Mouse (Mus musculus) urinary bladder, adult 18-20 months (tissue): ENCODE measurements around the gene Dnajc8.
"Not testable (repeated sequence)": the region's sequence is repeated elsewhere in the genome, so short reads cannot be mapped to it uniquely, and the experiment has no call there.

Experiments
- DNase-seq, 2 experiments: peaks; one replicate each; pipeline ENCODE4 v3.0.0; 2022; ENCODE audit warnings: low spot score in 2 of 2, mixed read lengths in 2 of 2

The Dnajc8 gene

GRCm38 (mm10) chr4:132515369-132516155 is 19.8 kb upstream of the Dnajc8 start:
- DNase-seq: peak in 1 of 2 experiments; percentile 91

- no peak for DNase-seq
These were observed 17.3 kb upstream of the Dnajc8 start for GRCm38 (mm10) chr4:132518066-132518465.

GRCm38 (mm10) chr4:132519188-132519587 is 16.2 kb upstream of the Dnajc8 start:
- DNase-seq: no peak

- no peak for DNase-seq
These were observed 11.0 kb upstream of the Dnajc8 start for GRCm38 (mm10) chr4:132524321-132524741.

- DNase-seq: peak in 1 of 2 experiments; percentile 25
These were observed 10.5 kb upstream of the Dnajc8 start for GRCm38 (mm10) chr4:132524808-132525207.

GRCm38 (mm10) chr4:132526678-132527077 is 8.7 kb upstream of the Dnajc8 start:
- no peak for DNase-seq

- no peak for DNase-seq
These were observed 7.3 kb upstream of the Dnajc8 start for GRCm38 (mm10) chr4:132527917-132528522.

- no peak for DNase-seq
These were observed 6.0 kb upstream of the Dnajc8 start for GRCm38 (mm10) chr4:132529344-132529743.

- DNase-seq: no peak
These were observed 5.1 kb upstream of the Dnajc8 start for GRCm38 (mm10) chr4:132530033-132530804.

- no peak for DNase-seq
These were observed 2.9 kb upstream of the Dnajc8 start for GRCm38 (mm10) chr4:132532496-132532895.

GRCm38 (mm10) chr4:132532981-132533916 is 2.1 kb upstream of the Dnajc8 start, which contains the start of gene Atpif1:
TSS of gene Atpif1 (minus strand) at chr4:132533659.
- DNase-seq: peak; percentile 71 to 88

GRCm38 (mm10) chr4:132539481-132539880 is 4.1 kb downstream of the Dnajc8 start:
- no peak for DNase-seq

GRCm38 (mm10) chr4:132541413-132541812 is 6.1 kb downstream of the Dnajc8 start:
- DNase-seq: no peak

- DNase-seq: no peak
These were observed 7.4 kb downstream of the Dnajc8 start for GRCm38 (mm10) chr4:132542724-132543123.

- peak; percentile 27 to 47 for DNase-seq
These were observed 10.5 kb downstream of the Dnajc8 start for GRCm38 (mm10) chr4:132545851-132546250.

- DNase-seq: peak in 1 of 2 experiments; percentile 9
These were observed 18.9 kb downstream of the Dnajc8 start for GRCm38 (mm10) chr4:132554221-132554620.

- DNase-seq: no peak
These were observed 19.3 kb downstream of the Dnajc8 start for GRCm38 (mm10) chr4:132554653-132555052.

GRCm38 (mm10) chr4:132555550-132555949 is 20.2 kb downstream of the Dnajc8 start:
- not testable (repeated sequence) for DNase-seq

GRCm38 (mm10) chr4:132563261-132563660 is 27.9 kb downstream of the Dnajc8 start:
- DNase-seq: no peak

GRCm38 (mm10) chr4:132563965-132564364 is 28.6 kb downstream of the Dnajc8 start, which contains the start of gene Ptafr:
TSS of gene Ptafr (plus strand) at chr4:132564067.
- peak in 1 of 2 experiments; percentile 18 for DNase-seq
